Mouse (Mus musculus) lung, adult 2 months (tissue): ENCODE data around the gene Klf6.

ENCODE experiments used
- CTCF ChIP-seq: fragments of 200-500 bp; IDR thresholded peaks from 2 replicates; pipeline ENCODE4 v1.5.1; 2011; ENCODE audit warnings: mild to moderate bottlenecking, low read length, control low read depth; ENCODE audit not compliant: insufficient read depth
- POLR2A ChIP-seq: fragments of 200-500 bp; IDR thresholded peaks from 2 replicates; pipeline ENCODE4 v1.6.1; 2011; ENCODE audit warnings: low read depth, mild to moderate bottlenecking, control low read depth, low read length, borderline replicate concordance; ENCODE audit errors: extremely low read depth

GRCm38 (mm10) chr13:5845161-5845590, 16.1 kb upstream of the Klf6 start:
- TF ChIP-seq POLR2A (no peak), CTCF (no peak)
